Mouse (Mus musculus) mouse trophoblast stem cell (cell line): ENCODE measurements around the gene Sugp1.
"Not testable (repeated sequence)": the region's sequence is repeated elsewhere in the genome, so short reads cannot be mapped to it uniquely, and the experiment has no call there.

Source experiments
- in situ Hi-C, 2 experiments: fragments of 300-500 bp; cut with MseI, MboI; formaldehyde crosslinking; loops; 2 replicates in 1 of 2; 3 replicates in 1 of 2; pipeline ENCODE4 v1.15.1; 2025

Gene Sugp1

GRCm38 (mm10) chr8:70043996-70044395, 1.4 kb downstream of the Sugp1 start:
- in situ Hi-C loops: no loop called here

GRCm38 (mm10) chr8:70049662-70050061, 7.0 kb downstream of the Sugp1 start:
- in situ Hi-C loops: no loop called here

GRCm38 (mm10) chr8:70050434-70050833, 7.8 kb downstream of the Sugp1 start:
- in situ Hi-C loops: not testable (repeated sequence)

GRCm38 (mm10) chr8:70057721-70058120, 15.1 kb downstream of the Sugp1 start:
- in situ Hi-C loops: no loop called here

GRCm38 (mm10) chr8:70071836-70072440, 29.3 kb downstream of the Sugp1 start:
- in situ Hi-C loops: no loop called here

GRCm38 (mm10) chr8:70072441-70073069, 29.9 kb downstream of the Sugp1 start, which contains the start of gene Tm6sf2:
Gene Tm6sf2 (plus strand): TSS chr8:70072924.
- in situ Hi-C loops: no loop called here

GRCm38 (mm10) chr8:70073120-70073519, 30.5 kb downstream of the Sugp1 start:
- in situ Hi-C loops: no loop called here

- in situ Hi-C loops: no loop called here
Observed at GRCm38 (mm10) chr8:70073682-70074081, 31.1 kb downstream of the Sugp1 start.

GRCm38 (mm10) chr8:70081976-70082375, 39.4 kb downstream of the Sugp1 start:
- in situ Hi-C loops: no loop called here

GRCm38 (mm10) chr8:70083285-70083684, 40.7 kb downstream of the Sugp1 start, which contains the start of gene Hapln4:
Gene Hapln4 (plus strand): TSS chr8:70083457.
- in situ Hi-C loops: no loop called here

GRCm38 (mm10) chr8:70084191-70085065, 41.8 kb downstream of the Sugp1 start:
- in situ Hi-C loops: no loop called here

GRCm38 (mm10) chr8:70086151-70086550, 43.5 kb downstream of the Sugp1 start:
- in situ Hi-C loops: no loop called here

- in situ Hi-C loops: no loop called here
Observed at GRCm38 (mm10) chr8:70087237-70087636, 44.6 kb downstream of the Sugp1 start.

- in situ Hi-C loops: no loop called here
Observed at GRCm38 (mm10) chr8:70087836-70088650, 45.4 kb downstream of the Sugp1 start.

- in situ Hi-C loops: no loop called here
Observed at GRCm38 (mm10) chr8:70089296-70089960, 46.8 kb downstream of the Sugp1 start.

- in situ Hi-C loops: no loop called here
Observed at GRCm38 (mm10) chr8:70092786-70093185, 50.2 kb downstream of the Sugp1 start.

- in situ Hi-C loops: no loop called here
Observed at GRCm38 (mm10) chr8:70099276-70099675, 56.7 kb downstream of the Sugp1 start.

GRCm38 (mm10) chr8:70100241-70100640, 57.6 kb downstream of the Sugp1 start:
- in situ Hi-C loops: no loop called here

- in situ Hi-C loops: no loop called here
Observed at GRCm38 (mm10) chr8:70104506-70104905, 61.9 kb downstream of the Sugp1 start.

GRCm38 (mm10) chr8:70104922-70105321, 62.3 kb downstream of the Sugp1 start:
- in situ Hi-C loops: no loop called here

- in situ Hi-C loops: no loop called here
Observed at GRCm38 (mm10) chr8:70110451-70110850, 67.8 kb downstream of the Sugp1 start.
